Mouse (Mus musculus) midbrain, embryonic 14.5 days (tissue): ENCODE data around the gene Gm44973. TPM values are rescaled to one million over a fixed set of nuclear protein-coding genes. Genes with fewer than 3 reads are reported as not detected.
"Not testable (repeated sequence)": the region's sequence is repeated elsewhere in the genome, so short reads cannot be mapped to it uniquely, and the experiment has no call there.

ENCODE experiments used
- ATAC-seq: fragments of 200-750 bp; cut with Nextera tagmentation; 2 replicates; pipeline ENCODE4 v1.8.0; 2017; ENCODE audit warnings: moderate number of reproducible peaks, moderate library complexity; ENCODE audit not compliant: low FRiP score, low TSS enrichment
- DNase-seq: peaks from one replicate; pipeline ENCODE4 v3.0.0-alpha.2; 2015
- H3K27ac ChIP-seq: fragments of 300-500 bp; sonication (generic); replicated peaks from 2 replicates; pipeline ENCODE4 v1.5.1; 2014; ENCODE audit warnings: mild to moderate bottlenecking, low read depth, low read length, moderate library complexity
- H3K27me3 ChIP-seq: fragments of 300-500 bp; sonication (generic); 2 replicates; pipeline ENCODE4 v1.6.1; 2014; ENCODE audit warnings: low read length, control low read depth, mixed read lengths; ENCODE audit not compliant: control insufficient read depth, insufficient read depth
- H3K36me3 ChIP-seq: fragments of 300-500 bp; sonication (generic); 2 replicates; pipeline ENCODE4 v1.6.1; 2014; ENCODE audit warnings: low read length, control low read depth; ENCODE audit not compliant: control insufficient read depth, insufficient read depth
- H3K4me1 ChIP-seq: fragments of 300-500 bp; sonication (generic); 2 replicates; pipeline ENCODE4 v1.6.1; 2014; ENCODE audit warnings: mild to moderate bottlenecking, antibody characterized with exemption, low read length, control low read depth; ENCODE audit not compliant: control insufficient read depth, insufficient read depth
- H3K4me2 ChIP-seq: fragments of 300-500 bp; sonication (generic); 2 replicates; pipeline ENCODE4 v1.6.1; 2014; ENCODE audit warnings: mild to moderate bottlenecking, low read length, moderate library complexity
- H3K4me3 ChIP-seq: fragments of 300-500 bp; sonication (generic); replicated peaks from 2 replicates; pipeline ENCODE4 v1.5.1; 2014; ENCODE audit warnings: low read depth, low read length
- H3K9ac ChIP-seq: fragments of 300-500 bp; sonication (generic); replicated peaks from 2 replicates; pipeline ENCODE4 v1.6.1; 2014; ENCODE audit warnings: mild to moderate bottlenecking, low read length, moderate library complexity
- H3K9me3 ChIP-seq: fragments of 300-500 bp; sonication (generic); 2 replicates; pipeline ENCODE4 v1.6.1; 2016; ENCODE audit warnings: low read length, control low read depth, mixed read lengths; ENCODE audit not compliant: control insufficient read depth
- WGBS: fragments of 180-500 bp; shearing (Covaris S2); extraction: QIAGEN DNeasy Blood & Tissue Kit; methylation state at CpG from one replicate; pipeline ENCODE4 v1.1.7; 2014; 5-methylcytosine and 5-hydroxymethylcytosine counted together
- polyA plus RNA-seq: library from polyadenylated mRNA; unstranded; fragments of >200 nt; fragmentation: Nextera tagmentation; extraction: Ambion mirVana; gene quantifications from 2 replicates; pipeline ENCODE4 v1.2.1, GENCODE M21; 2014

Gm44973 gene
- polyA plus RNA-seq, 1 experiment from 2014 or later, result 1.3 TPM

DNA sequence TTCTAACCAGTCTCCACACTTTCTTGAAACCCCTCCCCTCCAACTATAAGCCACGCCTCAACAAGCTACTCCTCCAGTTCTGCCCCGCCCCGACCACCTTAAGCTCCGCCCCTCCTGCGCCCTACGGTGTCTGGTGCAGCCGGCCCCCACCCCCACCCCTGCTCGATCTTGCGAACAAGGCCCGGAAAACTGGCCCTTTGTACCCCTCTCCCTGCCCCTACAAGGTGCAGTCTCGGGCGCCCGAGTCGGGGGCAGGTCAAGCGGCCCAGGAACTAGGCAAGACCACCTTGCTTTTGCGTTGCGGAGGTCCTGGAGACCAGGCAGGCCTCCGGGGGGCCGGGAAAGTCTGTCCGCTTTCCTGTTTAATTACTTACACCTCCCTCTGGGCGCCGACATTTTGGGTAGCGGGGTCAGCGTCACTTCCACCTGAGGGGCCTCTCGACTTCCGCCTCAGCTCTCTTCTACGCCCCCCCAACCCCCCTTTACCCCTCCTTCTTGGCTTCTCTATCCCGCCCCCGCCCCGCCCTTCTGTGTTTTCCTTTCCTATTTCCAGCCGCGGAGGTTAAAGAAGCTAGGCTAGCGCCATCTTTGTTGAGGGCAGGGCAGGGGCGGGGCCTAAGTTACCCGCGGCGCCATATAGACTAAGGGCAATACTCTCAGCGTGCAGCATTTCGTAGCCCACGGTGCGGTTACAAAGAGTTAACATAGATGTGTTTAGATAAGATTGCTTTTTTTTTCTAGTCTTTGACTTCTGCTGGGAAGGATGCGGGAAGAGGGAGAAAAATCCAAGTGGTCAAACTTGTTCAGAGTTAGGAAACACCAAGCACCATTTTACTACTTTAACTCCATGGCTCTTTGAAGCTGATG, 812 bp upstream of the Gm44973 start, which contains the start of the genes Zfp524 and Fiz1:
Gene Zfp524 (plus strand): TSS at position 165 of the 867 bp plus-strand sequence.
Gene Fiz1 (minus strand): TSS at position 447 of the 867 bp plus-strand sequence.
- peaks cover 32% of the 10 kb centered on the region for H3K36me3 ChIP-seq
- DNase-seq (peak; percentile 99), ATAC-seq (peak; percentile 85)
- H3K4me2 ChIP-seq, result peak within 1 kb of the TSS; percentile 64
- peak within 1 kb of the TSS; percentile 74 for H3K4me3 ChIP-seq
- no peaks in the 10 kb centered on the region for H3K27me3 ChIP-seq
- H3K27ac ChIP-seq, result peak within 1 kb of the TSS; percentile 97
- peak within 1 kb of the TSS; percentile 73 for H3K9ac ChIP-seq
- H3K9me3 ChIP-seq, result no peaks in the 10 kb centered on the region
- under 1% methylated on average over 42 of the region's 42 CpGs for WGBS
- H3K4me1 ChIP-seq, result 0 out of 2 replicates have a peak, but pooled peaks cover 1% of the 10 kb centered on the region

DNA sequence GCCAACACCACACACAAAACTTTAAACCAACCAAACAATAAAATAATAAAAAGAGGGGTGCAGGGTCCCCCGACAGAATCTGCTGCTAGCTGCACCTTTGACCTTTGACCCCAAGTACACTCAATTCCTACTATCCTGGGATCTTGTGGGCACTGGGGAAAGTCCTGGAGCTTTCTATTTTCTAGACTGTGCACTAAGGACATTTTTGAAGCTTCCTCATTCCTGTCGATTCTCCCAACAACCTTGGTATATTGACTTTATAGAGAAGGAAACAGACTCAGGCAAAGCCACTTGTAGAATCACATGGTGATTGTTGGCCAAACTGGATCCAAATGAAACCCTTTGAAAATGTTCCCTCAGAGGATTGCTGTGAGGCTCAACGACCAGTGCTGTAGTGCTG, 761 bp downstream of the Gm44973 start:
- no peaks in the 10 kb centered on the region for H3K27me3 ChIP-seq
- no peak for DNase-seq
- H3K4me3 ChIP-seq, result peak overlapping the region; percentile 74
- no peak for ATAC-seq
- H3K9me3 ChIP-seq, result no peaks in the 10 kb centered on the region
- H3K4me2 ChIP-seq, result peak overlapping the region; percentile 64
- H3K27ac ChIP-seq, result peak overlapping the region; percentile 97
- peak overlapping the region; percentile 64 for H3K9ac ChIP-seq
- H3K36me3 ChIP-seq, result peaks cover 16% of the 10 kb centered on the region
- peaks cover 5% of the 10 kb centered on the region for H3K4me1 ChIP-seq
- 64% methylated on average over 3 of the region's 3 CpGs for WGBS

DNA sequence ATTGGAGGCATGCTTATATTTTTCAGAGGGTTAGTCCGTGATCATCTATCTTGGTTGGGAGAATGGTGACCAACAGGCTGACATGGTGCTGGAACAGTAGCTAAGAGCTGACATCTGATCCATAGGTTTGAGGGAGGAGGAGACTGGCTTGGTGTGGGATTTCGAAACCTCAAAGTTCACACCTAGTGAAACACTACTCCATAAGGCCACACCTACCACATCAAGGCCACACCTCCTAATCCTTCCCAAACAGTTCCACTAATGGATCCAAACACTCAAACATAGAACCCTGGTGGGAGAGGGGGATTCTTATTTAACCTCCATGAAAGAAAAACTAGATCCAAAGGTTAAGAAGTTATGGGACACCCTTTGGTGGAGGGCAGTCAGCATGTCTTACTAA, 1.6 kb downstream of the Gm44973 start:
- peaks cover 7% of the 10 kb centered on the region for H3K36me3 ChIP-seq
- no peak overlapping the region for H3K27ac ChIP-seq
- DNase-seq (no peak), ATAC-seq (no peak)
- H3K9me3 ChIP-seq, result no peaks in the 10 kb centered on the region
- H3K4me1 ChIP-seq, result peaks cover 12% of the 10 kb centered on the region
- 98% methylated on average over 2 of the region's 2 CpGs for WGBS
- no peak overlapping the region for H3K4me3 ChIP-seq
- H3K9ac ChIP-seq, result no peak overlapping the region
- no peaks in the 10 kb centered on the region for H3K27me3 ChIP-seq
- H3K4me2 ChIP-seq, result no peak overlapping the region

DNA sequence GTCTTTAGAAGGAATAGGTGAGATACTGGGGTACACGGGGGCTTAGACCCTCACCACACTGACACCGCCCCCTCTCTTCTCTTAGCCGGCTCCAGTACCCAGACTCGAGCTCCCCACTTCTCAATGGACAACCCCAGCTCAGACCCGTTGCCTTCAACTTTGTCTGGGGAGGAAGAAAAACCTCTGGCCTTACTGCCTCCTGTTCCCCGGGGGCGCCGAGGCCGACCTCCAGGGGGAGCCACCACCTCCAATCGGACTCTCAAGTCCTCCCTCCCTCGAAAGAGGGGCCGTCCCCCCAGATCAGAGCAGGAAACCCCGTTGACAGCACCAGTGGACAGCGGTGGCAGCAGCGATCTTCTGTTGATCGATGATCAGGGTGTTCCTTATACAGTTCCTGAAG, 2.1 kb downstream of the Gm44973 start:
- H3K9ac ChIP-seq, result no peak overlapping the region

DNA sequence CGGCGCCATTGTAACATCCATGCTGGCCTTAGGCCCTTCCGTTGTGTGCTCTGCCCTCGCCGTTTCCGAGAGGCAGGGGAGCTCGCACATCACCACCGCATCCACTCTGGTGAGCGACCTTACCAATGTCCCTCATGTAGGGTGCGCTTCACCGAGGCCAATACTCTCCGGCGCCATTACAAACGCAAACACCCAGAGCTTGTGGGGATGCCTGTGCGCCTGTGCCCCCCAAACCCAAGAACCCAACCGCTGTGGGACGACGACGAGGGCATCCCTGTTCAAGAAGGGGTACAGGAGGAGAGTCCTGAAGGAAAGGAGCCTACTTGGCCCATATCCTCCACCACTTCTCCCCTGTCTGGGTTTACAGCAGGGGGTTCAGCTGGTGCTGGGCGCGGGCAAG, 2.6 kb downstream of the Gm44973 start:
- H3K4me1 ChIP-seq, result peaks cover 12% of the 10 kb centered on the region
- WGBS, result 97% methylated on average over 21 of the region's 21 CpGs
- ATAC-seq, result no peak

More for the DNA sequence above, 2.1 kb downstream of the Gm44973 start:
- Histone ChIP-seq H3K27ac (no peak overlapping the region), H3K9me3 (no peaks in the 10 kb centered on the region), H3K4me1 (peaks cover 12% of the 10 kb centered on the region), H3K4me2 (no peak overlapping the region), H3K27me3 (no peaks in the 10 kb centered on the region), H3K4me3 (no peak overlapping the region), H3K36me3 (peaks cover 8% of the 10 kb centered on the region)
- DNase-seq, result no peak
- ATAC-seq, result no peak
- WGBS, result 91% methylated on average over 16 of the region's 16 CpGs

DNA sequence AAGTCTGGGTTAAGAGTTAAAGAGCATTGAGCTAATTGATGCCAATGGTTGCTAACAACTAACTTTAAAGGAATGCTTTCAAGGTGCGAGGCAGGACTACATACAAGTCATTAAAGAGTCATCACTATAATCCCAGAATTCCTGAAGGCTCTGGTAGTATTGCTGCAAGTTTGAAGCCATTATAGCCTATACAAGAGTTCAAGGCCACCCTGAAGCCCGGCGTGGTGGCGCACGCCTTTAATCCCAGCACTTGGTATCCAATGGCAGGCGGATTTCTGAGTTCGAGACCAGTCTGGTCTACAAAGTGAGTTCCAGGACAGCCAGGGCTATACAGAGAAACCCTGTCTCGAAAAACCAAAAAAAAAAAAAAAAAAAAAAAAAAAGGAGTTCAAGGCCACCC, 4.3 kb downstream of the Gm44973 start:
- not testable (repeated sequence) for H3K9me3 ChIP-seq, H3K27ac ChIP-seq, H3K27me3 ChIP-seq, H3K9ac ChIP-seq, DNase-seq, ATAC-seq
- Histone ChIP-seq H3K4me1 (peaks cover 12% of the 10 kb centered on the region), H3K36me3 (peaks cover 21% of the 10 kb centered on the region), H3K4me3 (peak overlapping the region; percentile 71), H3K4me2 (peak overlapping the region; percentile 76)
- 31% methylated on average over 8 of the region's 8 CpGs for WGBS

More for the DNA sequence above, 2.6 kb downstream of the Gm44973 start:
- no peak overlapping the region for H3K4me3 ChIP-seq
- H3K27ac ChIP-seq, result no peak overlapping the region
- DNase-seq, result no peak
- no peaks in the 10 kb centered on the region for H3K27me3 ChIP-seq
- no peaks in the 10 kb centered on the region for H3K9me3 ChIP-seq
- H3K4me2 ChIP-seq, result no peak overlapping the region
- no peak overlapping the region for H3K9ac ChIP-seq
- peaks cover 8% of the 10 kb centered on the region for H3K36me3 ChIP-seq

DNA sequence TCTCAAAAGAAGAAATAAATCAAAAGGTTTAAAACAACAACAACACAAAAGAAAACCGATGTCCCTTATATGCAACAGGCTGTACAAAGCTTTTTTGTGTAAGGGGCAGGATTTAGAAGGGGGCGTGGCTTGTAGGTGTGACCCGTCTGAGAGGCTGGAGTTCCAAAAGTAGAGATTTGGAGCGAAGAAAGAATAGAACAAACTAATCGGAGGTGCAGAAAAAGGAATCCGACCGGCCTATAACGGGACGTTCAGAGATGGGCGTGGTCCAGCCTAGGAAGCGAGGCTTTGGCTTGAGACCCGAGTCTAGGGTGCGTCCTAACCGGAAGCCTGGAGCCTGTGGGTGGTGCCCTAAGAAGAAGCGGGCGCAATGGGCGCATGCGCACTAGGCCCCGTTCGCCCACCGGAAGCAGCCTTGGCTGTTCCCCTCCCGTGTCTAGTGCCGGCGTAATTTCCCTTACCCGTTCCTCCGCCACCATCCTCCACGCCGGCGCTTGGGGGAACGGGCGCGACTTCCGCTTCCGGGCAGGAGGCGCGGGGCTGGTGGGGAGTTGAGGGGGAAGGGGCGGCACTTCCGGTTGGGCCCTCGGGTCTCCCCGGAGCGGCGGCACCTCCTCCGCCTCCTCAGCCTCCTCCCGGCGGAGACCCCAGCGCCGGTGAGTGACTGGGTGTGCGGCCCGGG, 4.8 kb downstream of the Gm44973 start, which contains the start of the genes Zfp865 and Ccdc106:
Gene Zfp865 (plus strand): TSS at position 377 of the 682 bp plus-strand sequence.
Gene Ccdc106 (plus strand): TSS at position 554 of the 682 bp plus-strand sequence.
- WGBS, result under 1% methylated on average over 48 of the region's 49 CpGs
- Histone ChIP-seq H3K27ac (peak within 1 kb of the TSS; percentile 92), H3K36me3 (peaks cover 23% of the 10 kb centered on the region), H3K9ac (peak within 1 kb of the TSS; percentile 95), H3K4me2 (peak within 1 kb of the TSS; percentile 76), H3K4me1 (peaks cover 12% of the 10 kb centered on the region), H3K27me3 (no peaks in the 10 kb centered on the region), H3K4me3 (peak within 1 kb of the TSS; percentile 71), H3K9me3 (no peaks in the 10 kb centered on the region)
- ATAC-seq, result peak; percentile 89
- DNase-seq, result peak; percentile 99

DNA sequence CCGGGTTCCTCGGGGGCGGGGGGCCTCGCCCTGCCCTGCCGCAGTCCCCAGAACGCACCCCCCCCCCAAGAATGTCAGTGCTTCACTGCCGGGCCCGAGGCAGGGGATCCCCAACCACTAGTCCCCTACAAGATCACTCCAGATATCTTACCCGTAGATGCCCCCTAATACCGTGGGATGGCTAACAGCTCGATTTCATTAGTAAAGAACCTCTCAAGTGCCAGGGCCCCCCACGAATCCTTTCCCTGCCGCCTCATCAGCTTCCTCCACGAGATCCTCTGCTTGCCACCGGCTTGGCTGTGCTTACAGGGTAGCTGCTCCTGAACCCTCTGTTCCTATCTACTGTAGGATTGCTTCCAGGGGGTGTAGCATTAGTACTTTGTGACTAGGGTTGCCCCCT, 5.4 kb downstream of the Gm44973 start:
- Histone ChIP-seq H3K27me3 (no peaks in the 10 kb centered on the region), H3K9me3 (no peaks in the 10 kb centered on the region), H3K4me1 (peaks cover 12% of the 10 kb centered on the region), H3K4me2 (peak overlapping the region; percentile 76), H3K9ac (peak overlapping the region; percentile 95), H3K36me3 (peaks cover 23% of the 10 kb centered on the region), H3K27ac (peak overlapping the region; percentile 92), H3K4me3 (peak overlapping the region; percentile 71)
- DNase-seq (peak; percentile 43), ATAC-seq (0 out of 2 replicates have a peak, but pooled peaks have one; percentile 4)
- under 1% methylated on average over 15 of the region's 15 CpGs for WGBS
